Mouse (Mus musculus): ENCODE measurements at regions not wholly inside any gene's neighbourhood (a gene's known extent, or its start where the extent isn't known, plus 50 kb on each side); places are given as distances from the start of the nearest gene placed in this dataset.

DNA sequence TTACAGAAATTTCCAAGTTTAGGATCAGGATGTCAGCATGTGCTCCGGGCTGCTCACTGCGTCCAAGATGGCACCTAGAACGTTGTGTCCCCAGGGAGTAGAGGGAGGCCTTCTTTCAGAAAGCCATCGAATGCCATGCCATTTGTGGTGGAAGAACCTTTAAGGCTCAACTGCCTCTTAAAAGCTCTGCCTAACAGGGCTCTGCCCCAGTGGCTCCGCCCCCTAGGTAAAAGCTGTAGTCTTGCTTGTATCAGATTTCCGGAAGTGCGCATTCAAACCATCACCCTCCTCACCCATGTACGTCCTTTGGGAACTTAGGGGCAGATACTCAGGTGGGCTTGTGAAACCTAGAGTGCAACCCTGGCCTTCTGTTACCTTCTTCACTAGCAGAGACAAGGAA, 54.0 kb upstream of the Psmd7 start:
- no peak for DNase-seq (ENCODE audit: low read depth)

DNA sequence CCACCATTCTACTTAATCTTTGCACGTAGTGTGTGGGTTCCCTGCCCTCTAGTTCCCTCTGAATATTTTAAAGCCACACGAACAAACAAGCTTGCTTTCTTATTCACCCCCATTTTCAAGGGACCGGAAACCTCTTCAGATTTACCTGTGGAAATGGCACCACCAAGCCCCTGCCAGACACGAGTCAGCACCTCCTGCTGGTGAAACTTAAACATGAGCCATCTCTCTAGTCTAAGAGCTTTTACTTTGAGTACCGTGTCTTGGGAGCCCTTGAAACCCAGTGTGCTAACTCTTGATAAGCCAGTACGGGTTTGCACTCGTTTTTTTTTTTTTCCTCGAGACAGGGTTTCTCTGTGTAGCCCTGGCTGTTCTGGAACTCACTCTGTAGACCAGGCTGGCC, 59.7 kb upstream of the Psmd7 start:
- DNase-seq (ENCODE audit: low read depth): no peak

DNA sequence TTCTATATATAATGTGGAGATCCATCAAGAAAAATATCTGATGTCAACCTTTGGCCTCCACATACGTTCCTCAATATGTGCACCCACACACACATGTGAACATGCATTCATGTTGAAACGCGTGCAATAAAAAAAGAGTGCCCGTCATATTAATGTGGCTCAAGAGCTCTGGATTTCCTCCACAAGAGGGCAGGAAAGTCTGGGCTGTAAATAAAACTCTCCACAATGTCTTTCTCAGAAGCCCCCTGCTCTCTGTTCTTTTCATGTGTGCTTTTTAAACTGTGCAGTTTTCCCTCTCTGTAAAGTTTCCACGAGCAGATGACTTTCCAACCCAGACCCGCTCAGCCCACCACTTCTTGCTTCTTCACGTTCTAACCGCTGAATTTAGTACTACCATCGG, 62.0 kb upstream of the Psmd7 start:
- no peak for DNase-seq (ENCODE audit: low read depth)

DNA sequence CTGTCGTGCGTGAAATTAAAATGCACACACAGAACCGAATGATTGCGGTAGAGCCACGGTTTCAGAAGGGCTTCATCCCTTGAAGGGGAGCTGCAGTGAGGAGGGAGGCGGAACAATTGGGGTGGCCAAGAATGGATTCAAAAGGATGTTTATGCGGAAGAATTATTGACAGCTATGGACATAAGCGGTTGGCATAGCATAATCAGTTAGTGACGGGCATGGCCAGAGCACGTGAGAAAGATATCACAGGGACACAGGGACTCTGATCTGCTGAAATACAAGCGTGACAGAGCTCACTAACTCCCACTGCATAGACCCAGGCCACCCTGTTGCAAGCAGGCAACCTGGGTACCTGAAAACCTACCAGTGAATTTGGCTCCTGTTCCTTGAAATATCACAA, 63.2 kb upstream of the Psmd7 start:
- DNase-seq (ENCODE audit: low read depth): no peak

DNA sequence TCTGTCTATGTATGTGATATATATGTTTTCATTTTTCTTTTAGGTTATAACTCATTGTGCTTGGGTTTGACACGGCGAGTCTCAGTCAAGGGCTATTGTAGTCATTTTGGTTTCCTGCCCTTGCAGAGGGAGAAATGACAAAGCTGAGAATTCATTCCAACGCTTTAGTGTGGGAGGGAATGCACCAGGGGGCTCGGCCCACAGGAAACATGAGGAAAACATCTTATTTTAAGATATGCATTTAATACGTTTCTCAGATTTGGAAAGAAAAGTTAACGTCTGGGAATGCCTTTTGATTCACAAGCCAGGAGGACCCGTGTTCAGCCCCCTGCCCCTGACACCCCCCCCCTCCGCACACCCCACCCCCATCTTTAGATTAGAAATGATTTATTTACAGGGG, 64.0 kb upstream of the Psmd7 start:
- no peak for DNase-seq (ENCODE audit: low read depth)

DNA sequence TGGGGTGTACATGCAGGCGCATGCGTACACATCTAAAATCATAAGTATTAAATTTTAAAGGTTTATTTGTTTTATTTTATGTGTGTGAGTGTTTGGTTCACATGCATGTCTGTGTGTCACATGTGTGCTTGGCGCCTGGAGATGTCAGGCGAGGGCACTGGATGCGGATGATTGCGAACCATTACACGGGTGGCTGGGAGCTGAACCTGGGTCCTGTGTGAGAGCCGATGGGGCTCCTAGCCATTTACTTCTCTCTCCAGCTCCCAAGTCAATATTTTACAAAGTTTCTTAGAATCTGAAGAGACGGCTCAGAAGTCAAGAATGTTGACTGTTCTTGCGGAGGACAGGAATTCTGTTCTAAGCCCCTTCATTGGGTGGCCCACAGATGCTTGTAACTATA, 65.4 kb upstream of the Psmd7 start:
- DNase-seq (ENCODE audit: low read depth): no peak

DNA sequence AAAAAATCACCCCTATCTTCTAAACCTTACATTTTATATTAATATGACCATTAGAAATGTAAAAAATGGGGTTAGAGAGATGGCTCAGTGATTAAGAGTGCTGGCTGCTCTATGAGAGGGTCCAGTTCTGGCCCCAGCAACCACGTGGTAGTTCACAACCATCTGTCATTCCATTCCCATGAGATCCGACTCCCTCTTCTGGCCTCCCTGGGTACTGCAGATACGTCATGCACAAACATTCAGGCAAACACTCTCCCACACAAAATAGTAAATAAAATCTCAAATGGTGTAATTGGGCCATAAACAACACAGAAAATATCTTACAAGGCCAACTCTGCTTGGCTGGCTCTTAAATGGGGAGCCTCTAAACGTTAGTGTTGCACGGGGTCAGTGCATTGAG, 68.4 kb upstream of the Psmd7 start:
- peak; percentile 7 for DNase-seq (ENCODE audit: low read depth)

DNA sequence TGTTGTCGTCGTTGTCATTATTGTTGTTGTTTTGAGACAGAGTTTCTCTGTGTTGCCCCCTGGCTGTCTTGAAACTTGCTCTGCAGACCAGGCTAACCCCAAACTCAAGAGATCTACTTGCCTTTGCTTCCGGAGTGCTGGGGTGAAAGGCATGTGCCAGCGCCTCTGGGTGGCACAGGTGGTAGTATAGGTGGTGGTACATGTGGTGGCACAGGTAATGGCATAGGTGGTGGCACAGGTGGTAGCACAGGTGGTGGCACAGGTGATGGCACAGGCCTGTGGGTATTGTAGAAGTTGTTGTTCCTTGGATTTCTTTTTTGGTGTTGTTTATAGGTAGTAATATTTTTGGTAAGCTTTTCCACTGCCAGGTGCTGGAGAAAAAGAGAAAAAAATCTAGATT, 69.5 kb upstream of the Psmd7 start:
- no peak for DNase-seq (ENCODE audit: low read depth)

DNA sequence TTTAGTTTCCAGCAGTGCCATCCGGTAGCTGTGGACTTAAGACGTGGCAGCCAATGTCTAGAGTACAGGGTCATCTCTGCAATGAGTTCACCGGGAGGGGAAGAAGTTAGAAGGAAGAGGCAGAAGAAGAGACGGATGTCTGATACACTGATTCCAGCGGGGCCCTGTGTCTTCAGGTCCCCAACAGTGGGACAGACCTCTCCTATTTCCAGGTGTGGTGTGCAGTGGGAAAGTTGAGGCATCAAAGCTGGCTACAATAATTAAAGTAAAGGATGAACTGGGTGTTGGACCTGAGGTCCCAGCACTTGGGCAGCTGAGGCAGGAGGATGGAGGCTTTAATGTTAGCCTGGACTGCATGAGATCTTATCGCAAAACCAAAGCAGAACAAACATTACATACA, 70.1 kb upstream of the Psmd7 start:
- DNase-seq (ENCODE audit: low read depth): no peak

DNA sequence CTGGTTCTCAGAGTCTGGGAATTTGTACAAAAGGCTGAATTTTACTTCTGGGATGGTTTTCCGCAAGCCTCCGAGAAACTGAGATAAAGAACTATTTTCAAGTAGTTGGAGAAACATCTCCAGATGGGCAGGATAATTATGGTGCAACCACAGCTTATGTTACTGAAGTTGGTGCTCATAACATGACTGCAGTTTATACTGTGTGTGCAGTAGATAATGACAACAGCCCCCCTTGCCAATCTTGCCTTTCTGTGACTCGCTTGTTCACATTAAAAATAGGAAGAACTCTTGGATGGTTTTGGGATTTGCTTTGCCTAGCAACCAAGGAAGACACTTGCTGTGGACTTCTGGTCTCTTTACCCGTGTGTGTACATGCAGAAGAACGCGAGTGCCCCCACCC, 72.4 kb upstream of the Psmd7 start:
- DNase-seq (ENCODE audit: low read depth): no peak

DNA sequence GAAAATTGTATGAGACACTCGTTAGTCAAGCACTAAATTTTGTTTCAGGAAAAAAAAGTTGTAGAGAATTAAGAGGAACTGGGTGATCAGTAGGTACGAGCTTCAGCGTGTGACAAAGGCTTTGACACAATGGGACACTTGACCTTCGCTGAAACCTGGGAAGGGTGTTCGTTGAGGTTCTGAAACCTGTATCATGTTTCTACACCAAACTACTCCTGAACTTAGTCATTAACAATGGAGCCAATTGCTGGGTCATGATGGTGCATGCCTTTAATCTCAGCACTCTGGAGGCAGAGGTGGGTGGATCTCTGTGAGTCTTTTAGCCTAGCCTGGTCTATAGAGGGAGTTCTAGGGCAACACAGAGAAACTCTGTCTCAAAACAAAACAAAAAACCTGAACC, 81.3 kb upstream of the Psmd7 start:
- DNase-seq (ENCODE audit: low read depth): no peak

DNA sequence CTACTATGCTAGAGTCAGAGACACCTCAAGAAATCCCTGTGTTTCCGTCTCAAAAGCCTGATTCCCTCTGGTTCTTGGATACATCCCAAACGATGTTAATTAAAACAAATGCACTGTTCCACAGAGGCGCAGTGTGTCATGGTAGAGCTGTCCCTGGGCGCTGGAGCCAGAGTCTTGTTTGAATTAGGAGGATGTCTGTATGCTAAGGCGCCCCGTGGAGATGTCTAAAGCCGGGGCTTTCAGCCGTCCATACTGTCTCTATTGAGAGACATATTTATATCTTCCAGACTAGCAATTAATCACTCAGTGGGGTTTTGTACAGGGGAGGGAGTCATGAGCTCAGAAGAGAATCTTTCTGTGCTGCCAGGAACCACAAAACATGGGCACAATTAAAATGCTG, 83.2 kb upstream of the Psmd7 start:
- DNase-seq (ENCODE audit: low read depth): no peak

DNA sequence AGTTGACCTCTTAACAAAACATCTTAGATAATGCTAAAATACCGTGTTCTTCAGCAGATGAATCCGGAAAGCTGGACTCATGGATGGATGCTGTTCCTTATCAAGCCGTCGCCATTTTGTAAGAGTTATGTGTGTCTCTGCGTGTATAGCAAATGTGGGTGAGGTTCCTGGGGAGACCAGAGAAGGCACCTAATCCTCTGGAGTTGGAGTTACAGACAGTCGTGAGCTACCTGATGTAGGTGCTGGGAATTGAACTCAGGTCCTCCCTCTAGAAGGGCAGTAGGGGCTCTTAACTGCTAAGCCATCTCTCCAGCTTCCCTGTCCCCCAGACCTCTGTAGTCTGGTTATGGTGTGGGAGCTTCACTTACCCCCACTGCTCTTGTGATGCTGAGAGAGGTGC, 84.4 kb upstream of the Psmd7 start:
- DNase-seq (ENCODE audit: low read depth): no peak

DNA sequence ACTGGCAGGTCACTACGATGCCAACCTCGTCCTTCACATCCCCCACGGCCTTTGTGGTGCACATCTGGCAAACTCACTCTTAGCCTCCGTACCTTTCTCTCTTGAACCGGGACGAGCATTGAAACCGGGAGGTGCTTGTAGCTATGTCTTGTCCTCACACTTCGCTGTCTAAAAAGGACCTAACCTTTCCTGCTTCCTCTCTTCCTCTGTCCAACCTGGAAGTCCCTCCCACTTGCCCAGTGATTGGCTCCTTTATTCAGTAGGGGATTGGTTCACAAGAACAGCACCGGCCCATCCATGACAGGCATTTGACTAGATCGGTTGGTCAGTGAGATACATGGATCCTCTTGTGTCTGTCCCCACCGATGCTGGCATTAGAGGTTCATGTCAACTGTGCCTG, 93.8 kb upstream of the Psmd7 start:
- no peak for DNase-seq (ENCODE audit: low read depth)

DNA sequence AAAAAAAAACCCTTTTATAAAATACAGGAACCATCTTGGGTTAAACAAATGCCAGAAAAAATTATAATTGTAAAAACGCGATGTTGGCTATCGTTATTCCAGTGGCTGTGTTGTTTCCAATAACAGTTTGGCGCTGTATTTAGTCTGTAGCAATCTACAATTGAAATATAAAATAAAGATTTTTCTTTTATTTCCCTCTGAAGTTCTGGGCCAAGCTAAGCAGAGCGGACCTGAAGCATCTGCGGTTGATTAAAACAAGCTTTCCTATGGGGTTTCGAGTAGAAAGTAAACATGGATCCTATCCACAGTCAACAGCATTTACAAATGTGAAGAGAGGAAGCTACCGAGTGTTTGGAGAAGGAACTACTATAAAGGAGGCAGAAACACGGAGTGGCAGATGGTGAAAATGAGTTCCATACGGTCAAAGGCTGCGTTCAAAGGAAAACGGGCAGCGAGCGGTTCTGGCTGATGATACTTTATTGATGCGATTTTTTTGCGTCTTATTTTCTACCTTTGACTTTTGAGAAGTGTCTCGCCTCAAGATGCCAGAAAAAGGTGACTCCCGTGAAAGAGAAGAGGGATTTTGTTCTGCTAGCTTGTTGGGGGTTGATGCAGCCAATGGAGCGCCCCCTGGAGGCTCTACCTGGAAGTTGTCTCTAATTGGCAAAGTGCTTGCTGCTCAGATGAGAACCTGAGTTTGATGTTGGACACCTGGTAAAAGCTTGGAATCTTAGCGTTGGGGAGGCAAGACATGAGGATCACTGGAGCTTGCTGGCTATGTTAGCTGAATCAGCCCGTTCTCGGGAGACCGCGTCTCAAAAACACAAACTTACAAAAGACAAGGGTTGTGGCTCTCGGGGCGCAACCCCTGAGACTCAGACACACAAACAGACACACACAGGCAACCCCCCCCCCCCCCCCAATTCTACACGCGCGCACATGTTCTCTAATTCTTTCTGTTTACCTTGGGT, 96.7 kb upstream of the Psmd7 start:
- DNase-seq (ENCODE audit: low read depth): peak; percentile 3

DNA sequence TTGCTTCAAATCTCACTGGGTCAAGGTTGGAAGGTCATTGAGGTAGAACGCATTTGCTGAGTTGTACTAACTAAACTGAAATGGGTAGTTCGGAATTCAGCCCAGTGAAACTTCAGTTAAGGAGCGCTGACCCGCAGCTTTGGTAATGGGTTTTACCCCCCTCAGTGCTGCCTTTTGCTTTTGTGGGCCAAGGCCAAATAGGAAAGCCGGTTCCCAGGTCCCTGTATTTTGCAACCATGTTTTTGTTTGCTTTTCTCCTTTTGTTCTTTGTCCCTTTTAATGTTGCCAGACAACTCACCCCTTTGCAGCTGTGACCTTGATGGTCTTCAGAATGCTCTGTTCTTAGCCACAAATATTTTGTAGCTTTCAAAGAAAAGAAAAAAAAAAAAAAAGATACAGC, 98.7 kb upstream of the Psmd7 start:
- no peak for DNase-seq (ENCODE audit: low read depth)

DNA sequence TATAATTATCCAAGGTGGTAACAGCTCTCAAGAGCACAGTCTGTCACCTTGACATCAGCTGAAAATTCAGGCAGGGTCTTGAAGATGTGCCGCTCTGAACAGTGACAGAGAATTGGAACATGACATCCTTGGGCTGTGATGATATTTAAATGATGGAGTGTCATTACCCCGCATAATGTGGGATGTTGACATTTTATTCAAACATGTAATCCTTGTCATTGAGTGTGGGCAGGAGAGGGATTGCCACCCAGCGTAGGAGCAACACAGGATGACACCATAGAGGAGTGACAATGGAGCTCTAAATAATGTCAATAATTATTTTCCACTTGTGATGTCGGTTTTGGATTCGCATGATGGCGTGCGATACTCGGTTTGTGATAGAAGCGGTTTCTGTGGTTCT, 99.3 kb upstream of the Psmd7 start:
- DNase-seq (ENCODE audit: low read depth): no peak

DNA sequence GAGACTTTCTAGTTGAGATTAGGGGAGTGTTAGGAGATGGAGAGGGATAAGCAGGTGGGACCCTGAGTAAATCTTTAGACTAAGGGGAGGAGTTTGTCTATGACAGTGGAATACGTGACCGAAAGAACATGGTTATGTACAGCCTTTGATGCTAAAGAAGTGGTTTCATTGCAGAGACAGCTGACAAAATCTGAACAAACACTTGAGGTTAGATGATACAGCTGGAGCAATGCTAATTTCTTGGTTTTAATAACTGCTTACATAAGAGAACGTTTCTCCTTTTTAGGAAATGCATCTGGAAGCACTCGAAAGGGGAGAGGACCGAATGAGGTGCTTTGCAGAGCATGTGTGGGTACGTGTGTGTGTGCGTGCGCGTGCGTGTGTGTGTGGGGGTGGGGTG, 100.8 kb upstream of the Psmd7 start:
- no peak for DNase-seq (ENCODE audit: low read depth)

DNA sequence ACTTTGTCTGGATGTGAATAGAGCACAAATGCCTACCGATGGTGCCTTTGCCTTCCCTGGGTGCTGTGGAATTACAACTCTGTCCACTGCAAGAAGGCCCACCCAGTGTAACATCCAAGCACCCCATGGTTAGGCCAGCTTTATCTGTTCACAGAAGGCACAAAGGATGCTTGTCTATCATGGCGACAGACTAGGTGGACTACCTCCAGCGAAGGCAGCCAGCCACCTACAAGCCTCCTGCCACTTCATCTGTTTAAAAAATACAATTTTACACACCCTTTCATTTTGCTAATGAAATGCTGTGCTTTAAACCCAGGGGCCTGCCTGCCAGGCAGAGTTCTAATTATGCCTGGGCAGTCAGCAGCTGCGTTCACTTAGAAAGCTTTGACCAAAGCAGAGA, 103.0 kb upstream of the Psmd7 start:
- DNase-seq (ENCODE audit: low read depth): no peak

DNA sequence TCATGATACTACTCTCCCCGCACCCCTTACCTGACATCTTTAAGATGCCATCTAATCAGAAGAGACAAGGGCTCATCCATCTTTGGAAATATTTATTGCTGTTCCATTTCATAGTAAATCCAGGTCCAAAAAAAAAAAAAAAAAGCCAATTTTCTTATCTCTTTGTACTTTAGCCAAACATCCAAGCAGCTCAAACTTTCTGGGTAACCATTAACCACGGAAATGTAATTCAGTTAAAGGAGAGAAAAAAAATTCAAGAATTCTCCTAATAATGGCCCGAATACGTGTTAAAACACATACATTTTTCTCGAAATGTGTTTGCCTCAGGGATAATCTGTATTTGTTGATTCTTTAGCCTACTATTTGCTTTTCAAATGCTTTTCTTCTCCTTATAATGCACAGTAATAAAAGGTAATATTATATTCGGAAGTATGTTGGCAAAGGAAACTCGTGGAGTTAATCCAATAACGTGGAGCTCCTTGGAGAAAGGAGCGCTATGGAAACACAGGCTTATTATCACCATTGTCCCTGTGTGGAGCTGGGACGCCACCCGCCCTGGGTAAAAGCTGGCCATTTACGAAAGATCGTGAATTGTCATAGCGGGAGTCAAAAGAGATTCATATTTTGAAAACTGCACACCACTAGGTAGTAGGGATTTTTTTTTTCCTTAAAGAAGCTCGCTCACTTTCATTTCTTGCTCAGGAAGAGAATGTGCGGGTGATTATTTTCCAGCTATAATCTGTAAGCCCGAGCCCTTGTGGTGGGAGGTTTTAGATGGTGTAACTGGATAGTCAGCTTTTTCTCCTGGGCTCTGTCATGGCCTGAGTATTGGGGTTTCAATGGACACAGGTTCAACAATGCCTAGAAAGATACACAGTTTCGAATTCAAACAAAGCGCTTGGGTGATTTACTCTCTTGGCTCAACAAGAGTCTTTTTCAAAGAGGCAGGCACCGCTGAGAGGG, 108.4 kb upstream of the Psmd7 start:
- no peak for DNase-seq (ENCODE audit: low read depth)

DNA sequence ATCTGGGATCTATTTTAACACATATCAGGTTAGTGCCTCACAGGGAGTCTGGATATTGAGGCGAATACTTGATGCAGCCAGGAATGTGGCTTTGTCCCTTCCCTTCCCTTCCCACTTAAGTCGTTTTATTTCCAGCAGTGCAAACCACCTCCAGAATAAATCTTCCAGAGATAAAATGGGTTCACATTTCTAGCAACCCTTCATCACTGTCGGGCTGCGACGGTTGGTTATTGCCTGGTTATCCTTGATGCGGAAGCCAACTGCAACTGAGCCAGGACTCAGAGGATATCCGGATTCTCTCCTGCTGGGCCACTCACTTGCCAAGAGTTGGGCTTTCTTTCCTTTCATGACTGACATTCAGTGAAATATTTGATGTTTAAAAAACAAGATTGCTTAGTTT, 111.0 kb upstream of the Psmd7 start:
- DNase-seq (ENCODE audit: low read depth): no peak

DNA sequence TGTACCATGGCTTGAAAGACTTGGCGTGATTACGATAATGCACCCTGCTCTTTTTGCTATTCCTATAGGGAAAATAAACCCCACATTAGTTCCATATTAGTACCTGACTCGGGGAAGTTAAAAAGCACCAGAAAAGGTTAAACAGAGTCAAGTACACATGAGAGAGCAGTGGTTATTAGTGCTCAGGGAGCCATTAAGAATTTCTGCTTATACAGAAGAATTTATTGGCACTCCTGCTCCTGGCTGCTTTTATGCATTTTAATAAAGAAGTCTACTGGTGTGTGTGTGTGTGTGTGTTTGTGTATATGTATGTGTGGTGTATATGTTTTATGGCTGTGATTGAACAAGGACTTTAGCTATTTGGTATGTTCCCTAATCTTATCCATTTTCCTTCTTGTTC, 111.5 kb upstream of the Psmd7 start:
- no peak for DNase-seq (ENCODE audit: low read depth)

DNA sequence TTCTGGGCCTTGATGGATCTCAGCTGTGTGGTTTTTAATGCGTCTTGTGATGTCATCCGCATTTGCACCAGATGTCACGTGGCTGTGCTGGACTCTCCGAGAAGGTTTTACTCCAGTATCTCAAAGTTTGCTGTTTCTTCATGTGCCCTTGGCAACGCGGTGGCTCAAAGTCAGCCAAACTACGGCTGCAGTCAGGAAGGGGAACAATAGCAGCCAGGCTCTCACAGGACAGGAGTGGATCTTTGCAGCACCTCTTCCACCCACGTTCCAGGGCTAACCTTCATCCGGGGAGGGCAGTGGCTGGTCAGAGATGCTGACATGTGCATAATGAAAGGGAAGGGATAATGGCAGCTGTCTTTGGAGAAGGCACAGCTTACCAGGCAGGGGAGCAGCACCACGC, 127.6 kb upstream of the Psmd7 start:
- DNase-seq (ENCODE audit: low read depth): no peak
